Mouse (Mus musculus) limb, embryonic 15.5 days (tissue): ENCODE results near the gene Zg16. TPM values are rescaled to one million over a fixed set of nuclear protein-coding genes. Genes with fewer than 3 reads are reported as not detected.

Experiments used
- ATAC-seq: fragments of 200-750 bp; cut with Nextera tagmentation; 2 replicates; pipeline ENCODE4 v1.8.0; 2017; ENCODE audit warnings: low read depth, moderate TSS enrichment; ENCODE audit not compliant: insufficient number of reproducible peaks, low FRiP score, low TSS enrichment
- H3K27ac ChIP-seq: fragments of 300-500 bp; sonication (generic); 2 replicates; pipeline ENCODE4 v1.5.1; 2015; ENCODE audit warnings: moderate library complexity, mild to moderate bottlenecking, inconsistent platforms
- H3K27me3 ChIP-seq: fragments of 300-500 bp; sonication (generic); 2 replicates; pipeline ENCODE4 v1.6.1; 2015; ENCODE audit warnings: inconsistent platforms
- H3K36me3 ChIP-seq: fragments of 300-500 bp; sonication (generic); 2 replicates; pipeline ENCODE4 v1.6.1; 2015; ENCODE audit warnings: inconsistent platforms
- H3K4me1 ChIP-seq: fragments of 300-500 bp; sonication (generic); 2 replicates; pipeline ENCODE4 v1.6.1; 2015; ENCODE audit warnings: inconsistent platforms
- H3K4me2 ChIP-seq: fragments of 300-500 bp; sonication (generic); 2 replicates; pipeline ENCODE4 v1.6.1; 2015; ENCODE audit warnings: mild to moderate bottlenecking, inconsistent platforms
- H3K4me3 ChIP-seq: fragments of 300-500 bp; sonication (generic); 2 replicates; pipeline ENCODE4 v1.5.1; 2015; ENCODE audit warnings: mild to moderate bottlenecking, inconsistent platforms
- H3K9ac ChIP-seq: fragments of 300-500 bp; sonication (generic); 2 replicates; pipeline ENCODE4 v1.6.1; 2015; ENCODE audit warnings: inconsistent platforms
- H3K9me3 ChIP-seq: fragments of 300-500 bp; sonication (generic); 2 replicates; pipeline ENCODE4 v1.6.1; 2016; ENCODE audit warnings: inconsistent platforms
- WGBS: fragments of 180-500 bp; shearing (Covaris S2); methylation state at CpG from one replicate; pipeline ENCODE4 v1.1.7; 2015; 5-methylcytosine and 5-hydroxymethylcytosine counted together
- polyA plus RNA-seq: library from polyadenylated mRNA; unstranded; fragments of >200 nt; fragmentation: Nextera tagmentation; extraction: Ambion mirVana; gene quantifications from 2 replicates; pipeline ENCODE4 v1.2.1, GENCODE M21; 2015

Zg16 gene
- polyA plus RNA-seq, 1 experiment from 2014 or later: not detected

DNA sequence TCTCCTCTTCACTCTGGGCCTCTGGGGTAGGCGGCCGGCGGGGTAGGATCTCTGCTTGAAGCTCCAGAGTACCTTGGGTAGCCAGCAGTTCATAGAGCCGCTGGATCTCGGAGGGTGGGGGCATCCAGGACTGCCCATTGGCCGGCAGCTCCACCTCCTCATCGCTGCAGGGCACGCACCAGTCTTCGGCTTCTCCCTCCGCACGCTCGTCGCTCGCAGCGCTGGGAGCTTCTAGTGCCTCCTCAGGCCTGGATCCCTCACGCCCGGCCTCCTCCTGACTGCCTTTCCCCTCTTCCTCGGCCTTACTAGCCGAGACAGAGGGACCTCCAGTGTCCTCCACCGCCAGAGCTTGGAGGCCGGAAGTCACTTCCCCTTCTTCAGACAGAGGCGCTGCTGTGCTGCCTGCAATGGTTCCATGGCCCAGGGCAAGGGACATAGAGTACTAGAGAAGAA lies 70.6 kb downstream of the Zg16 start:
- ATAC-seq: peak; percentile 21
- Histone ChIP-seq H3K36me3 (peaks cover 34% of the 10 kb centered on the region), H3K9ac (peak overlapping the region; percentile 76), H3K4me1 (peaks cover 65% of the 10 kb centered on the region), H3K4me2 (peak overlapping the region; percentile 86), H3K9me3 (no peaks in the 10 kb centered on the region), H3K27ac (peak overlapping the region; percentile 97), H3K4me3 (peak overlapping the region; percentile 70), H3K27me3 (no peaks in the 10 kb centered on the region)
- 1% methylated on average over 22 of the region's 22 CpGs for WGBS

DNA sequence TGATC lies 70.8 kb downstream of the Zg16 start, which contains the start of gene Pagr1b:
TSS of gene Pagr1b (minus strand) at position 4 of the 5 bp plus-strand sequence.
- Histone ChIP-seq H3K36me3 (peaks cover 36% of the 10 kb centered on the region), H3K27me3 (no peaks in the 10 kb centered on the region), H3K4me2 (peak within 1 kb of the TSS; percentile 86), H3K4me1 (peaks cover 63% of the 10 kb centered on the region), H3K9me3 (no peaks in the 10 kb centered on the region), H3K9ac (peak within 1 kb of the TSS; percentile 76), H3K27ac (peak within 1 kb of the TSS; percentile 97), H3K4me3 (peak within 1 kb of the TSS; percentile 70)
- no peak for ATAC-seq

DNA sequence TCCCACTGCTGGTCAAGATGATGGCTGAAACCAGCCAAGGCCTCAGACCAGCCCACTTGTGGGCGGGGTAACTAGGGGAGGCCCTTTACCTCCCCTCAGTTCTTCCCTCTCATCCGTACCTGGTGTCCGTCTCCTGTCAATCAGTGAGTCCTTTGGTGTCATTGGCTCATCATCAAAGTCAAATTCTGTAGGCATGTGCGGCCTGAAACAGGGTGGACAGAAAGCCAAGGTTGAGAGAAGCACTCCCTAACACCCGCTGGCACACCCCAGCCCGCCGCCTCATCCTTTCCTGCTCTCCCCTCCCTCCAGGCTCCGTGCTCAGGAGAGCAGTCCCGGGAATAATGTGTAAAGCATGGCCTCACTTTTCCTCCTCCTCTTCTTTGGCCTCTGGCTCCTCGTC lies 71.0 kb downstream of the Zg16 start:
- peak overlapping the region; percentile 76 for H3K9ac ChIP-seq
- H3K36me3 ChIP-seq: peaks cover 38% of the 10 kb centered on the region
- no peaks in the 10 kb centered on the region for H3K9me3 ChIP-seq
- under 1% methylated on average over 10 of the region's 10 CpGs for WGBS
- no peaks in the 10 kb centered on the region for H3K27me3 ChIP-seq
- no peak for ATAC-seq
- H3K27ac ChIP-seq: peak overlapping the region; percentile 97
- peak overlapping the region; percentile 70 for H3K4me3 ChIP-seq
- H3K4me2 ChIP-seq: peak overlapping the region; percentile 86
- H3K4me1 ChIP-seq: peaks cover 61% of the 10 kb centered on the region

DNA sequence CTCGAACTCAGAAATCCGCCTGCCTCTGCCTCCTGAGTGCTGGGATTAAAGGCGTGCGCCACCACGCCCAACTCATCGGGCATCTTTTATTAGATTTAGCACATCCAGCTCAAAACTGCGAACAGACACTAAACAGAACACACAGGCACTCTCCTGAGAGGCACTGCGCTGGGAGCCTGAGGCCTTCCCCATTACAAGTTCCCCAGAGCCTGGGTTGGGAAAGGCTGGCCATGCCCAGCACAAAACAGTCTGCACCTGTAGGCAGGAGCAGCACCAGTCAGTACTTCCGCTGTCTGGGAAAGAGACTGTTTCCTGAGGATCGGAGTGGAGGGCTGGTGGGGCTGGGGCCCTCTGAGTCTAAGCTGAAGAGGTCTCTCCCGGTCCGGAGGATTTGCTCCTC lies 72.1 kb downstream of the Zg16 start:
- H3K4me1 ChIP-seq: peaks cover 50% of the 10 kb centered on the region
- no peak overlapping the region for H3K4me2 ChIP-seq

DNA sequence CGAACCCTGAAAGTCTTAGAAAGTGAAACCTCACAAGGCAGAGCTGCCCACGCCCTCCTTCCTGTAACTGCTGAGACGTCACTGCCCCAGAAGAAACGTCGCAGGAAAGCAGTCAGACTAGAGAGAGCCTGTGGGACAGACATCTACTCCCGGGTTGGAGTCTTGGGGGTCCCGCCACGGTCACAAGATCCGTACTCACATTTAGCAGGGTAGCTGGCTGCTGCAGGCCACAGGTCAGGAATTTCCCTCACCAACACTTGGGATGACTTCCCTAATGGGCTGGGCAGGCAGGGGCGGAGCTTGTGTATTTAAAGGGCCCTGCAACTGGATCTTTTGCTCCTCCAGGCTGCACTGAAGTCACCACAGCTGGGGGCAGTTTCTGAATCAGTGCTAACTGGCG lies 72.8 kb downstream of the Zg16 start, which contains the start of gene Mvp:
TSS of gene Mvp (minus strand) at position 302 of the 400 bp plus-strand sequence.
- Histone ChIP-seq H3K36me3 (peaks cover 42% of the 10 kb centered on the region), H3K4me3 (peak within 1 kb of the TSS; percentile 70), H3K9ac (0 out of 2 replicates have a peak within 1 kb of the TSS, but pooled peaks have one; percentile 76), H3K4me2 (peak within 1 kb of the TSS; percentile 32), H3K27ac (0 out of 2 replicates have a peak within 1 kb of the TSS, but pooled peaks have one; percentile 8), H3K9me3 (no peaks in the 10 kb centered on the region), H3K4me1 (peaks cover 44% of the 10 kb centered on the region), H3K27me3 (no peaks in the 10 kb centered on the region)
- WGBS: 39% methylated on average over 11 of the region's 11 CpGs
- ATAC-seq: no peak

More for the DNA sequence above, 72.1 kb downstream of the Zg16 start:
- no peak overlapping the region for H3K27ac ChIP-seq
- no peak overlapping the region for H3K4me3 ChIP-seq
- no peaks in the 10 kb centered on the region for H3K27me3 ChIP-seq
- H3K9me3 ChIP-seq: no peaks in the 10 kb centered on the region
- no peak for ATAC-seq
- WGBS: 88% methylated on average over 12 of the region's 12 CpGs
- H3K36me3 ChIP-seq: peaks cover 42% of the 10 kb centered on the region
- no peak overlapping the region for H3K9ac ChIP-seq

DNA sequence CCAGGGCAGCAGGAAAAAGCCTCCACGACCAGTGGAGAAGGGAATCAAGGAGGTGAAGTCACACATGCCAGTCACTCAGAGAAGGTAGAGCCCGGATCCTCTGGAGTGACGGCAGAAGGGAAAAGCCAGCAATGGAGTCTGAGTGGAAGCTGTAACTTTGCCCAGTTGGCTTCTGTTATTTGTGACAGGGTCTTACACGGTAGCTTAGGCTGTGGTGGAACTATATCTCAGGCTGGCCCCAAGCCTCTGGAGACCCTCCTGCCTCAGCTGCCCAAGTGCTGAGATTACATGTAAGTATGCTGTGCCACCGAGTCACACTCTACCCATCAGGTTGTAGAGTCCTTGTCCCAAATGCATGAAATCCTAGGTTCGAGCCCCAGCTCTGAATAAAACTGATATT lies 73.7 kb downstream of the Zg16 start:
- H3K4me2 ChIP-seq: no peak overlapping the region
- H3K9ac ChIP-seq: no peak overlapping the region
- 95% methylated on average over 6 of the region's 6 CpGs for WGBS

DNA sequence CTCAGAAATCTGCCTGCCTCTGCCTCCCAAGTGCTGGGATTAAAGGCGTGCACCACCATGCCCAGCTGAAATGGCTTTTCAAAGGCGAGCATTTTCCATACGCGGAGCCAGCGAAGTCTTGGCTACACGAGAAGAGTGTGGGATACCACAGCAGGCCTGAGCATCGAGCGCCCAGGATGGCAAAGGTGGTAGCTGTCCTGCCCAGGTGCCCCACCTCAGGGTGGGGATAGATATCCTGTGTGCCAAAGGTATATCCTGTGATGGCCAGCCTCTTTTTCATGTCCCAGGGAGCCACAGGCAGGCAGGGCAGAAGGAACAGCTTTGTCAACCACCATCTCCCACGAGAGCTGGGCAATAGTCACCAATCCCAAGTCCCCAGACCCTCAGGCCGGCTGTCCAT lies 74.3 kb downstream of the Zg16 start:
- Histone ChIP-seq H3K9ac (no peak overlapping the region), H3K27ac (no peak overlapping the region), H3K4me3 (no peak overlapping the region), H3K36me3 (peaks cover 42% of the 10 kb centered on the region), H3K4me1 (peaks cover 38% of the 10 kb centered on the region), H3K27me3 (no peaks in the 10 kb centered on the region), H3K9me3 (no peaks in the 10 kb centered on the region), H3K4me2 (no peak overlapping the region)
- no peak for ATAC-seq
- WGBS: 93% methylated on average over 10 of the region's 10 CpGs

More for the DNA sequence above, 73.7 kb downstream of the Zg16 start:
- no peak for ATAC-seq
- peaks cover 42% of the 10 kb centered on the region for H3K36me3 ChIP-seq
- peaks cover 42% of the 10 kb centered on the region for H3K4me1 ChIP-seq
- H3K27me3 ChIP-seq: no peaks in the 10 kb centered on the region
- H3K27ac ChIP-seq: no peak overlapping the region
- H3K4me3 ChIP-seq: no peak overlapping the region
- no peaks in the 10 kb centered on the region for H3K9me3 ChIP-seq

GRCm38 (mm10) chr7:127012374-127012773 lies 74.8 kb downstream of the Zg16 start:
- ATAC-seq: no peak
- H3K9me3 ChIP-seq: no peaks in the 10 kb centered on the region
- H3K9ac ChIP-seq: no peak overlapping the region
- H3K4me1 ChIP-seq: peaks cover 34% of the 10 kb centered on the region
- H3K4me3 ChIP-seq: no peak overlapping the region
- no peak overlapping the region for H3K4me2 ChIP-seq
- WGBS: 89% methylated on average over 6 of the region's 6 CpGs
- no peak overlapping the region for H3K27ac ChIP-seq
- H3K36me3 ChIP-seq: peaks cover 42% of the 10 kb centered on the region
- H3K27me3 ChIP-seq: no peaks in the 10 kb centered on the region

DNA sequence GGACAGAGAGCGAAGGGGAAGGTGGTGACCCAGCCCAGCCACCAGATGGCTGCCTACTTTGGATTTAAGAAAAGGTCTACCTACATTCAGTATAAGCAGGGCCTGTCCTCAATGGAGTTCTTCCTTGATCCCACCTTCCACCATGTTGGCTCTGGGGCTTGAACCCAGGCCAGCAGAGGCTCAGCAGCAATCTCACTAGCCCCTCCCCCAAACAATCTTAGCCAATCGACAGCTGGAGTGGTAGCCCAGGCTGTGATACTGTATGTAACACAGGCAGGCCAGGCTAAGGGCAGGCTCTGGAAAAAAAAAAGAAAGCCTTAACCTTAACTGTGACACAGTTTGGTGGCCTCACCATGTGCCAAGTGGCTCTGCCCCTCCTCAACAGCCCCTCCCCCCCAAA lies 75.4 kb downstream of the Zg16 start:
- H3K4me1 ChIP-seq: peaks cover 34% of the 10 kb centered on the region
- WGBS: 69% methylated on average over 2 of the region's 2 CpGs
- no peak for ATAC-seq
- no peak overlapping the region for H3K4me2 ChIP-seq
- H3K36me3 ChIP-seq: peaks cover 42% of the 10 kb centered on the region
- no peak overlapping the region for H3K4me3 ChIP-seq
- no peaks in the 10 kb centered on the region for H3K9me3 ChIP-seq
- H3K27me3 ChIP-seq: no peaks in the 10 kb centered on the region
- no peak overlapping the region for H3K27ac ChIP-seq
- no peak overlapping the region for H3K9ac ChIP-seq

GRCm38 (mm10) chr7:127011051-127011450 lies 76.1 kb downstream of the Zg16 start:
- no peaks in the 10 kb centered on the region for H3K9me3 ChIP-seq
- no peak for ATAC-seq
- 89% methylated on average over 2 of the region's 2 CpGs for WGBS
- no peak overlapping the region for H3K4me2 ChIP-seq
- H3K4me1 ChIP-seq: peaks cover 33% of the 10 kb centered on the region
- peaks cover 42% of the 10 kb centered on the region for H3K36me3 ChIP-seq
- no peaks in the 10 kb centered on the region for H3K27me3 ChIP-seq
- H3K9ac ChIP-seq: no peak overlapping the region
- H3K4me3 ChIP-seq: no peak overlapping the region
- H3K27ac ChIP-seq: no peak overlapping the region

DNA sequence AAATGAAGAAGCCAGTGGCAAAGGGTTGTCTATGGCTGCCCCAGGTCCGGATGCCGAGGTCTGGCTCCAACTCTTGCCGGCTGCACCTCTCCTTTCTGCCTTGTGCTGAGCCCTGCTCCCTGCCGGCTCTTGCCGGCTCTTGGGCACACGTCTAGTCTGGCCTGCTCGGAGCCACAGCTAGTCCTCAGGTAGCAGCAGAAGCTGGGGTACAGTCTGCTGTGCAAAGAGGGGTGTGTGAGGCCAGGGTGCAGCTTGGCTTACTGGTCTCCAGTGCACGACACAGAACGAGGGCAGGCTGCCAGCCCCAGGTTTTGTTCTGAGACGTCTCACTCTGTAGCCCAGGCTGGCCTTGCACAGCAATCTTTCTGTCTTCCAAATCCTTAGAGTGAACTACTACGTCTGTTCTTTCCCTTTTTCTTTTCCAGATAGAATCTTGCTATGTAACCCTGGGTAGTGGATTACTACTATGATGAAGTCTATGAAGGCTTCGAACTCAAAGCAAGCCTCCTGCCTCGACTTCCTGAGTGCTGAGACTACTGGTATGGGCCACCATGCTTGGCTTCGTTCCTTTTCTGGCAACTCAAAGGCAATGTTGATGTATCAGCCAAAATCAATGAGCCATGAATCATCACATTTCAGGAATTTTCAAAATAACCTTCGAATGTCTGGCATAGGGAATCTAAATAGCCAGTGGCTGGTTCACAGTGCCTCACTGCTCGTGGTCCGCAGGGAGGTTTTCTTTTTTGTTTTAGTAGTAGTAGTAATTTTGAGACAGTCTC lies 77.6 kb downstream of the Zg16 start:
- Histone ChIP-seq H3K4me3 (no peak overlapping the region), H3K9ac (no peak overlapping the region), H3K27me3 (no peaks in the 10 kb centered on the region), H3K36me3 (peaks cover 31% of the 10 kb centered on the region), H3K27ac (peak overlapping the region; percentile 61; the same call in 1 of the 2 replicates), H3K9me3 (no peaks in the 10 kb centered on the region), H3K4me1 (peaks cover 19% of the 10 kb centered on the region), H3K4me2 (no peak overlapping the region)
- ATAC-seq: no peak
- WGBS: 90% methylated on average over 17 of the region's 17 CpGs

DNA sequence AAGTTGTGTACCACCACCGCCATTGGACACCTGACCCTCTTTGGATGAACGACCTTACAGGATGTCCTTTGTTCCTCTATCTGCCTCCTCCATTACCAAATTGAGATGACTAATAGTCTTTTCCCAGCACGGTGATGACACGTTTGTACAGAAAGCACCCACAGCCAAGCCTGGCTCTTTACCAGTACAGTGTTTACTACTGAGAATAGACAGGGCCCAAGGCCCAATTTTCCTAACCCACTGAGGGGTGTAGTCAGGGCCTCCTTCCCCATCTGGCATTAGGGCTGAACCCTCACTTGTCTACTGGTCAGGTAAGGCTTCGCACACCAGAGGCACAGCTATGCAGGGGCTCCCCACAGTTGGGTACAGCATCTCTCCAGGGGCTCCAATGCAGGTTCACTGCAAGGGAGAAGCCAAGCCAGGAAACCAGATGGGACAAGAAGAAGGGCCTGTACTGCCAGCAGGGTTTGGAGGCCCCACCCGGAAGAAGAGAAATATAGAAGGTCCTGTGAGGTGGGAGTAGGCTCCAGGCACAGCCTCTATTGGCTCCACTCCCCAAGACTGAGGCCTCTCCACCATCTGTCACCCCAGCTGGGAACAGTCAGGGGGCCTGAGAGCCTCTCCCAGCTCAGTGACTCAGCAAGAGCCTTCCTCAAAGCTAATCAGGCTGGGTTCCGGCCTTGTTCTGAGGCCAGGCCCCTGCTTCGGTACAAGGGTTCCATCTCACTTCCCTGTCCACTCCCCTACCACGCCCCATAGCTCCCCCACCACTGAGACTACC lies 78.7 kb downstream of the Zg16 start:
- peak; percentile 61; the same call in 1 of the 2 replicates for ATAC-seq
- Histone ChIP-seq H3K4me3 (no peak overlapping the region), H3K27me3 (no peaks in the 10 kb centered on the region), H3K9me3 (no peaks in the 10 kb centered on the region), H3K9ac (no peak overlapping the region), H3K36me3 (peaks cover 21% of the 10 kb centered on the region), H3K4me1 (peaks cover 13% of the 10 kb centered on the region), H3K4me2 (no peak overlapping the region), H3K27ac (peak overlapping the region; percentile 61)
- 55% methylated on average over 9 of the region's 9 CpGs for WGBS
